Mouse (Mus musculus): ENCODE data around the gene Tbc1d10c.

Tbc1d10c gene

GRCm38 (mm10) chr19:4201291-4201909 is 10.3 kb upstream of the Tbc1d10c start, which contains the start of gene Rad9a:
Gene Rad9a (minus strand): TSS chr19:4201662.
- Histone ChIP-seq H3K4me1 (replicated peaks; ENCODE audit: low read depth, low read length) (peaks cover 82% of the 10 kb centered on the region), H3K4me3 (replicated peaks; ENCODE audit: low read length) (peak within 1 kb of the TSS; percentile 92), H3K9me3 (ENCODE audit: low read length) (no peaks in the 10 kb centered on the region), H3K36me3 (ENCODE audit: insufficient read depth, low read length) (peaks cover 45% of the 10 kb centered on the region), H3K27me3 (ENCODE audit: insufficient read depth, low read length) (peaks cover 3% of the 10 kb centered on the region; the same call in 1 of the 2 replicates)
- TF ChIP-seq NANOG (IDR thresholded peaks at IDR 0.05; ENCODE audit: borderline replicate concordance, low read length) (no peak), CTCF (conservative IDR thresholded peaks at IDR 0.05; ENCODE audit: low read length) (no peak), POU5F1 (IDR thresholded peaks at IDR 0.05; ENCODE audit: borderline replicate concordance, low read length) (no peak)

- no peaks in the 10 kb centered on the region for H3K27me3 ChIP-seq (ENCODE audit: insufficient read depth, low read length)
- peaks cover 81% of the 10 kb centered on the region for H3K36me3 ChIP-seq (ENCODE audit: insufficient read depth, low read length)
- TF ChIP-seq NANOG (IDR thresholded peaks at IDR 0.05; ENCODE audit: borderline replicate concordance, low read length), result no peak
- no peak for TF ChIP-seq CTCF (conservative IDR thresholded peaks at IDR 0.05; ENCODE audit: low read length)
- no peak for TF ChIP-seq POU5F1 (IDR thresholded peaks at IDR 0.05; ENCODE audit: borderline replicate concordance, low read length)
- H3K4me1 ChIP-seq (replicated peaks; ENCODE audit: low read depth, low read length), result peaks cover 89% of the 10 kb centered on the region
- H3K9me3 ChIP-seq (ENCODE audit: low read length), result no peaks in the 10 kb centered on the region
- peak overlapping the region; percentile 20; the same call in 1 of the 2 replicates for H3K4me3 ChIP-seq (replicated peaks; ENCODE audit: low read length)
Measured at GRCm38 (mm10) chr19:4197180-4197579, 6.1 kb upstream of the Tbc1d10c start.

GRCm38 (mm10) chr19:4196548-4196947 is 5.5 kb upstream of the Tbc1d10c start:
- peaks cover 81% of the 10 kb centered on the region for H3K36me3 ChIP-seq (ENCODE audit: insufficient read depth, low read length)
- H3K9me3 ChIP-seq (ENCODE audit: low read length), result no peaks in the 10 kb centered on the region
- TF ChIP-seq CTCF (conservative IDR thresholded peaks at IDR 0.05; ENCODE audit: low read length), result no peak
- no peak for TF ChIP-seq POU5F1 (IDR thresholded peaks at IDR 0.05; ENCODE audit: borderline replicate concordance, low read length)
- no peak for TF ChIP-seq NANOG (IDR thresholded peaks at IDR 0.05; ENCODE audit: borderline replicate concordance, low read length)
- H3K27me3 ChIP-seq (ENCODE audit: insufficient read depth, low read length), result no peaks in the 10 kb centered on the region
- peaks cover 85% of the 10 kb centered on the region for H3K4me1 ChIP-seq (replicated peaks; ENCODE audit: low read depth, low read length)
- peak overlapping the region; percentile 20; the same call in 1 of the 2 replicates for H3K4me3 ChIP-seq (replicated peaks; ENCODE audit: low read length)

- H3K4me1 ChIP-seq (replicated peaks; ENCODE audit: low read depth, low read length), result peaks cover 90% of the 10 kb centered on the region
- no peaks in the 10 kb centered on the region for H3K9me3 ChIP-seq (ENCODE audit: low read length)
- peak overlapping the region; percentile 23; the same call in 1 of the 2 replicates for H3K4me3 ChIP-seq (replicated peaks; ENCODE audit: low read length)
- H3K36me3 ChIP-seq (ENCODE audit: insufficient read depth, low read length), result peaks cover 81% of the 10 kb centered on the region
- no peaks in the 10 kb centered on the region for H3K27me3 ChIP-seq (ENCODE audit: insufficient read depth, low read length)
- no peak for TF ChIP-seq NANOG (IDR thresholded peaks at IDR 0.05; ENCODE audit: borderline replicate concordance, low read length)
- no peak for TF ChIP-seq POU5F1 (IDR thresholded peaks at IDR 0.05; ENCODE audit: borderline replicate concordance, low read length)
- no peak for TF ChIP-seq CTCF (conservative IDR thresholded peaks at IDR 0.05; ENCODE audit: low read length)
Measured at GRCm38 (mm10) chr19:4196048-4196447, 5.0 kb upstream of the Tbc1d10c start.

- Histone ChIP-seq H3K4me1 (replicated peaks; ENCODE audit: low read depth, low read length) (peaks cover 90% of the 10 kb centered on the region), H3K4me3 (replicated peaks; ENCODE audit: low read length) (no peak overlapping the region), H3K36me3 (ENCODE audit: insufficient read depth, low read length) (peaks cover 73% of the 10 kb centered on the region), H3K9me3 (ENCODE audit: low read length) (no peaks in the 10 kb centered on the region), H3K27me3 (ENCODE audit: insufficient read depth, low read length) (no peaks in the 10 kb centered on the region)
- TF ChIP-seq POU5F1 (IDR thresholded peaks at IDR 0.05; ENCODE audit: borderline replicate concordance, low read length), result no peak
- no peak for TF ChIP-seq CTCF (conservative IDR thresholded peaks at IDR 0.05; ENCODE audit: low read length)
- TF ChIP-seq NANOG (IDR thresholded peaks at IDR 0.05; ENCODE audit: borderline replicate concordance, low read length), result no peak
Measured at GRCm38 (mm10) chr19:4194776-4195650, 3.9 kb upstream of the Tbc1d10c start.

DNA sequence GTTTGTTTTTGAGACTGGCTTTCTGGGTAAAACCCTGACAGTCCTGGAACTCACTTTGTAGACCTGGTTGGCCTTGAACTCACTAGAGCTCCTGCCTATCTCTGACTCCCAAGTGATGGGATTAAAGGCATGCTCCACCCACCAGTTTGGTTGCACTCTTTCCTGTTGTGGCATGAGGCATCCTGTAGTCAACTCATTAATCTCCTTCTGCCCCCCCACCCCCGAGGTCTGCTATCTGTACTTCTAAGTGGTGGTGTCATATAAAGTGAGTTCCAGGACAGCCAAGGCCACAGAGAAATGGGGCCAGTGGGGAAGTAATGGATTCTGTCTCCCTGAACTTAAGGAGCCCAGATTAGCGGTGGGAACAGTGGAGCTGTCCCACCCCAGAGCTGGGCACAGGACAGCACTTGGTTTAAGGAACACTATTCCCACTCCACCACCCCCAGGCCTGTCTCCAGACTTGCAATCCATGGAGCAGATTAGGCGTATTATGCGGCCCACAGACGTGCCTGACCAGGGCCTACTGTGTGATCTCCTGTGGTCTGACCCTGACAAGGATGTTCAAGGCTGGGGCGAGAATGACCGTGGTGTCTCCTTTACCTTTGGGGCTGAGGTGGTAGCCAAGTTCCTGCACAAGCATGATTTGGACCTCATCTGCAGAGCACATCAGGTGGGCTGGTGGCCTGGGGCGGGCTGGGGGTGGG is 3.1 kb upstream of the Tbc1d10c start:
- Histone ChIP-seq H3K4me1 (replicated peaks; ENCODE audit: low read depth, low read length) (peaks cover 89% of the 10 kb centered on the region), H3K4me3 (replicated peaks; ENCODE audit: low read length) (peak overlapping the region; percentile 98), H3K9me3 (ENCODE audit: low read length) (no peaks in the 10 kb centered on the region), H3K36me3 (ENCODE audit: insufficient read depth, low read length) (peaks cover 64% of the 10 kb centered on the region), H3K27me3 (ENCODE audit: insufficient read depth, low read length) (no peaks in the 10 kb centered on the region)
- TF ChIP-seq NANOG (IDR thresholded peaks at IDR 0.05; ENCODE audit: borderline replicate concordance, low read length), result no peak
- no peak for TF ChIP-seq CTCF (conservative IDR thresholded peaks at IDR 0.05; ENCODE audit: low read length)
- no peak for TF ChIP-seq POU5F1 (IDR thresholded peaks at IDR 0.05; ENCODE audit: borderline replicate concordance, low read length)

GRCm38 (mm10) chr19:4193129-4193528 is 2.0 kb upstream of the Tbc1d10c start:
- Histone ChIP-seq H3K9me3 (ENCODE audit: low read length) (no peaks in the 10 kb centered on the region), H3K4me3 (replicated peaks; ENCODE audit: low read length) (peak overlapping the region; percentile 98), H3K4me1 (replicated peaks; ENCODE audit: low read depth, low read length) (peaks cover 89% of the 10 kb centered on the region), H3K36me3 (ENCODE audit: insufficient read depth, low read length) (peaks cover 54% of the 10 kb centered on the region), H3K27me3 (ENCODE audit: insufficient read depth, low read length) (no peaks in the 10 kb centered on the region)
- TF ChIP-seq POU5F1 (IDR thresholded peaks at IDR 0.05; ENCODE audit: borderline replicate concordance, low read length) (no peak), NANOG (IDR thresholded peaks at IDR 0.05; ENCODE audit: borderline replicate concordance, low read length) (no peak), CTCF (conservative IDR thresholded peaks at IDR 0.05; ENCODE audit: low read length) (no peak)
